Mouse (Mus musculus) forebrain, postnatal 0 days (tissue): ENCODE data around the gene Immt. TPM values are rescaled to one million over a fixed set of nuclear protein-coding genes. Genes with fewer than 3 reads are reported as not detected.
A peak's percentile ranks its signal among the peaks of the same experiment; 100 is the strongest.

Experiments
- ATAC-seq: fragments of 200-750 bp; cut with Nextera tagmentation; 2 replicates; pipeline ENCODE4 v1.8.0; 2017; ENCODE audit warnings: mild to moderate bottlenecking, moderate library complexity
- DNase-seq: peaks from one replicate; pipeline ENCODE4 v3.0.0-alpha.2; 2015
- H3K27ac ChIP-seq: fragments of 300-500 bp; sonication (generic); 2 replicates; pipeline ENCODE4 v1.5.1; 2014; ENCODE audit warnings: low read depth, mild to moderate bottlenecking, antibody characterized with exemption, low read length, moderate library complexity, mixed read lengths
- H3K27me3 ChIP-seq: fragments of 300-500 bp; sonication (generic); 2 replicates; pipeline ENCODE4 v1.6.1; 2014; ENCODE audit warnings: mild to moderate bottlenecking, low read length, mixed read lengths; ENCODE audit not compliant: insufficient read depth
- H3K36me3 ChIP-seq: fragments of 300-500 bp; sonication (generic); 2 replicates; pipeline ENCODE4 v1.6.1; 2014; ENCODE audit warnings: mild to moderate bottlenecking, moderate library complexity; ENCODE audit not compliant: insufficient read depth
- H3K4me1 ChIP-seq: fragments of 300-500 bp; sonication (generic); 2 replicates; pipeline ENCODE4 v1.6.1; 2014; ENCODE audit warnings: antibody characterized with exemption; ENCODE audit not compliant: insufficient read depth
- H3K4me2 ChIP-seq: fragments of 300-500 bp; sonication (generic); 2 replicates; pipeline ENCODE4 v1.6.1; 2014; ENCODE audit warnings: low read depth, mild to moderate bottlenecking, moderate library complexity
- H3K4me3 ChIP-seq: fragments of 300-500 bp; sonication (generic); 2 replicates; pipeline ENCODE4 v1.5.1; 2014; ENCODE audit warnings: low read depth, low read length, mixed read lengths
- H3K9ac ChIP-seq: fragments of 300-500 bp; sonication (generic); 2 replicates; pipeline ENCODE4 v1.6.1; 2014; ENCODE audit warnings: mild to moderate bottlenecking
- H3K9me3 ChIP-seq: fragments of 300-500 bp; sonication (generic); 2 replicates; pipeline ENCODE4 v1.6.1; 2016; ENCODE audit warnings: low read length
- CTCF ChIP-seq: sonication (generic); IDR thresholded peaks from 2 replicates; pipeline ENCODE4 v1.5.1; 2016; ENCODE audit warnings: antibody characterized with exemption, control low read depth, low read depth
- WGBS: fragments of 180-500 bp; shearing (Covaris S2); extraction: QIAGEN DNeasy Blood & Tissue Kit; methylation state at CpG from one replicate; pipeline ENCODE4 v1.1.7; 2014; 5-methylcytosine and 5-hydroxymethylcytosine counted together
- polyA plus RNA-seq: library from polyadenylated mRNA; unstranded; fragments of >200 nt; fragmentation: Nextera tagmentation; extraction: Ambion mirVana; gene quantifications from 2 replicates; pipeline ENCODE4 v1.2.1, GENCODE M21; 2015
- total RNA-seq: library from RNA; depleted of rRNA; stranded (reverse); fragments of >200 nt; gene quantifications from 2 replicates; pipeline ENCODE4 v1.2.3, GENCODE M21; 2014; rRNA removed

Immt gene
- 120 TPM in 2 replicates for total RNA-seq
- 136 and 142 TPM in 2 replicates for polyA plus RNA-seq

DNA sequence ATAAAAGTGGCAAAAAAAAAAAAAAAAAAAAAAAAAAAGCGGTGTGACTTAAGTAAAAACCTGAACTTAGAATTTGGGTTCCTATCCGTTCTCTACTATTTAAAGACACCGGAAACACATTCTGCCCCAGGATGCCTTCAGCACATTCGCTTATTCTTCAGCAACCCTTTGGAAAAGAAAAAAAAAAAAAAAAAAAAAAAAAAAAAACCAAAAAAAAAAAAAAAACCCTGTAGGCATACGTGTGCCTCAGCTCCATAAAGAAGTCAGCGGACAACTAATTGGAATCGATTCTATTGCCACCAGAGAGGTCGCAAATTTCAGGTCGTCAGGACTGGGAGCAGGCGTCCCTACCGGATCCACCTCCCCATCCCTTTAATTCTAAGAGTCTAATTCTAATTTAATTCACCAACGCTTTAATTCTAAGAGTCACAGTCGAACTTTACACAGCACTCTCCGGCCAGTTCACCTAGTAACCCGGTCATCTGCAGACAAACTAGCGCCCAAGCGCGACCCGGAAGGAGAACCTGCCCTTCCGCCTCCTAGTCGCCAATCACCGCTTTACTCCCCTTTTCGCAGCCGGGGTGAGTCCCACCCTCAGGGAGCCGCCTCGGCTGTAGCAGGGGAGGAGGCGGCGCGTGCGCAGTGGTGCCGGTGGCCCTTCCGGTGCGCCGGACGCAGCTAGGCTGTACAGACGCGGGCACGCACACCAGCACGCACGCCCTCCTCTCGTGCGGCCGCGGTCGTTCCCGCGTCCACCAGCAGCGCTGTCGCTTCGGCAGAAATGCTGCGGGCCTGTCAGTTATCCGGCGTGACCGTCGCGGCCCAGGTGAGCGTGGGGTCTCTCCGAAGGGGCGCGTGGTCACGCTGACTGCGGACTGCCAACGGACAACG lies at the start of gene Immt:
Gene Immt (plus strand): TSS at position 642 of the 891 bp plus-strand sequence.
- peak; percentile 97 for DNase-seq
- 4% methylated on average over 64 of the region's 64 CpGs for WGBS
- Histone ChIP-seq H3K27me3 (no peaks in the 10 kb centered on the region), H3K27ac (peak within 1 kb of the TSS; percentile 96), H3K9me3 (no peaks in the 10 kb centered on the region), H3K36me3 (0 out of 2 replicates have a peak, but pooled peaks cover 5% of the 10 kb centered on the region), H3K4me3 (peak within 1 kb of the TSS; percentile 98), H3K4me2 (peak within 1 kb of the TSS; percentile 58), H3K9ac (peak within 1 kb of the TSS; percentile 94), H3K4me1 (peaks cover 15% of the 10 kb centered on the region)
- TF ChIP-seq CTCF = peak; percentile 53
- peak; percentile 98 for ATAC-seq

GRCm38 (mm10) chr6:71783165-71783564 lies 48.0 kb upstream of the Immt start:
- Histone ChIP-seq H3K27ac (no peak overlapping the region), H3K36me3 (peaks cover 46% of the 10 kb centered on the region), H3K4me3 (no peak overlapping the region), H3K4me1 (no peaks in the 10 kb centered on the region), H3K27me3 (no peaks in the 10 kb centered on the region), H3K9ac (no peak overlapping the region), H3K9me3 (no peaks in the 10 kb centered on the region), H3K4me2 (no peak overlapping the region)
- no peak for ATAC-seq
- TF ChIP-seq CTCF = no peak
- DNase-seq = no peak
- WGBS = 89% methylated on average over 5 of the region's 5 CpGs

DNA sequence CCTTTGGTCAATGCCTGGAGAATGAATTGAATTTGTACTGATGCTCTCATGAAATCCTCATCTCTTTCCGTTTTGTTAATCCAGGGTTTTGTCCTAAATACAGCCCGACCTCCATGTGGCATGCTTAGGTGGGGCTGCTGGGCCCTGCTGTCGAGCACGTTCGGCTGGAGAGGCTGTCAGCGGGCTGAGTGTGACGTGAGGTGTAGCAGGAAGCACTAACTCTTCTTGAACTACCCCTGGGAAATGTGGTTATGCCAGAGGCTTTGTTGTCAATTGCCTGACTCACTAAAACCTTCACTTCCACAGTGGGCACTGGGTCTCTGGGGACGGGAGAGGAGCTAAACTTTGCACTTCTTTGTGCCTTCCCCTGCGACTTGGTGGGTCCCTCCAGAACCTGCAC lies 42.8 kb upstream of the Immt start:
- H3K4me2 ChIP-seq = no peak overlapping the region
- peaks cover 23% of the 10 kb centered on the region for H3K36me3 ChIP-seq
- TF ChIP-seq CTCF = no peak
- H3K9me3 ChIP-seq = no peaks in the 10 kb centered on the region
- H3K27ac ChIP-seq = no peak overlapping the region
- WGBS = 85% methylated on average over 9 of the region's 9 CpGs
- ATAC-seq (no peak), DNase-seq (no peak)
- H3K27me3 ChIP-seq = no peaks in the 10 kb centered on the region
- no peak overlapping the region for H3K9ac ChIP-seq
- H3K4me3 ChIP-seq = no peak overlapping the region
- no peaks in the 10 kb centered on the region for H3K4me1 ChIP-seq

- no peak for TF ChIP-seq CTCF
- Histone ChIP-seq H3K27ac (no peak overlapping the region), H3K4me1 (no peaks in the 10 kb centered on the region), H3K9me3 (no peaks in the 10 kb centered on the region), H3K36me3 (peaks cover 32% of the 10 kb centered on the region), H3K27me3 (no peaks in the 10 kb centered on the region), H3K4me2 (no peak overlapping the region), H3K4me3 (no peak overlapping the region), H3K9ac (no peak overlapping the region)
- WGBS = 85% methylated on average over 6 of the region's 6 CpGs
- DNase-seq = no peak
- ATAC-seq = no peak
Measured at GRCm38 (mm10) chr6:71791771-71792170, 39.4 kb upstream of the Immt start.

DNA sequence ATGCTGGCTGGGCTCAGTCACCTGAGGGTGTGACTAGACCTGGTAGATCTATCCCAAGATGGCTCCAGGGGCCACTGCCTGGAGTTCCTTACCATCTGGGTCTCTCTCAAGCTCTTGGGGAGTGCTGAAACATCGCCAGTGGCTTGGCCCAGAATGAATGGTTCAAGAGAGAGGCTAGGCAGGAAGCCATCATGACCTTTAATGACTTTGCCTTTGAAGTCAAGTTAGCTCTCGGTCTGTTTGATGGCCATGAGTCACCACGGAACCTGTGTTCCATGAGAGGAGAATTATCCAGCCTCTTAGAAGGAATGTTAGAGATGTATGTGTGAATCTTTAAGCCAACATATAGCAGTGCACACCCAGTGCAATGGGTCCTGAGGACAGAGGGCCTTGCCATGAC lies 31.7 kb upstream of the Immt start:
- TF ChIP-seq CTCF = no peak
- H3K27me3 ChIP-seq = no peaks in the 10 kb centered on the region
- H3K36me3 ChIP-seq = peaks cover 38% of the 10 kb centered on the region
- H3K4me3 ChIP-seq = no peak overlapping the region
- H3K9ac ChIP-seq = no peak overlapping the region
- no peak for DNase-seq
- H3K4me2 ChIP-seq = no peak overlapping the region
- no peaks in the 10 kb centered on the region for H3K4me1 ChIP-seq
- no peak overlapping the region for H3K27ac ChIP-seq
- no peaks in the 10 kb centered on the region for H3K9me3 ChIP-seq
- ATAC-seq = no peak
- 80% methylated on average over 3 of the region's 3 CpGs for WGBS

DNA sequence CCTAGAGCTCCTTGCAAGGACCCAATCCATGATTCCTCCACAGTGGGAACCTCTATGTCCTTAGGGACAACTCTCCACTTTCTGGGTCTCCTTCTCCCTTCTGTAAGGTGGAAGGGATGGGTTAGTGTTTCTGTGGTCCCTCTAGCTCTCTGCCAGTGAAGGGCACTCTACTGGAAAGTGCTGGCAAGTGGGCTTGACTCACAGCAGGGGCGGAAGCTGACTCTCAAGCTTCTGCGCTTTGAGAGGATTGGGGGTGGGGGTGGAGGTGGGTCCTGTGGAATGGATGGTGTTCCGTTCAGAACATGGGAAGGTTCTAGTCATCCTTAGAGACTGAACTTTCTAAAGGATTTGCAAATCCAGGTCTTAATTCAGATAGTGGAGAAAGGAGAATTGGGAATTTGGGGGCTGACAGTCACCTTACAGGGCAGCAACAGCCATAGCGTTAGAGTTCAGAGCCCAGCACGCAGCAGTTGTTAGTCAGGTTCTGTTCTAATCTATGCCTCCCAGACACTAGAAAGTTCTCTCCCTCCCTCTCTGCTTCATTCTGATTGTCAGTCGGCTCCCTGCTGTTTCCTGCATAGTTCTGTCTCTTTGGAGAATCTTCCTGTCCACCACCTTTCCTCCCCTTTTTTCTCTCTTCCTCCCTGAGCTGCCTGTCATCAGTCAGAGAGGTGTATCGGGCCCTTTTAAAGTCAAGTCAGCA lies 30.0 kb upstream of the Immt start:
- DNase-seq (no peak), ATAC-seq (no peak)
- Histone ChIP-seq H3K4me2 (no peak overlapping the region), H3K9me3 (no peaks in the 10 kb centered on the region), H3K36me3 (peaks cover 31% of the 10 kb centered on the region), H3K9ac (no peak overlapping the region), H3K4me1 (no peaks in the 10 kb centered on the region), H3K4me3 (no peak overlapping the region), H3K27me3 (no peaks in the 10 kb centered on the region), H3K27ac (no peak overlapping the region)
- TF ChIP-seq CTCF = no peak
- WGBS = 68% methylated on average over 7 of the region's 7 CpGs

DNA sequence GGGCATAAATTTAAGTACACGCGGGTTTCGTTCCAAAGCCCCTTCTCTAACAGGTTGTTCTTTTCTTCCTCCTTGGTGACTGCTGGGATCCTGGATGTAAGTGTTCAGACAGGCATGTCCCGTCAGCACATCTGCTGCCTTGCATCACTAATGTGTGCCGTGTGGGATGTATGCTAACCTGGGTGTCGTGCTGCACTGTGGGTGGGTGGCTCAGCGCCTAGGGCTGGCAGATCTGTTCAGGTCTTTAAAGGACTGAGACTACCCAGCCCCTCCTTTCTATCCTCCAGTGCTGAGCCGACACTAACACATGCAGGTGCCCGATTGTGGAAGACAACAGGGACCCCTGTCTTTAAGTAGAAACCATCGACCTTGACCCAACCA lies 29.4 kb upstream of the Immt start:
- no peak for TF ChIP-seq CTCF
- ATAC-seq (no peak), DNase-seq (no peak)
- H3K27ac ChIP-seq = no peak overlapping the region
- H3K4me3 ChIP-seq = no peak overlapping the region
- H3K9ac ChIP-seq = no peak overlapping the region
- 65% methylated on average over 10 of the region's 10 CpGs for WGBS
- H3K9me3 ChIP-seq = no peaks in the 10 kb centered on the region
- H3K4me1 ChIP-seq = no peaks in the 10 kb centered on the region
- no peak overlapping the region for H3K4me2 ChIP-seq
- peaks cover 29% of the 10 kb centered on the region for H3K36me3 ChIP-seq
- no peaks in the 10 kb centered on the region for H3K27me3 ChIP-seq
